Mouse (Mus musculus): ENCODE measurements around the gene Ptprf.

- TF ChIP-seq CTCF (IDR thresholded peaks at IDR 0.05; ENCODE audit: borderline replicate concordance, control insufficient read depth, extremely low read depth, insufficient read depth, low read length, poor library complexity) (no peak), POLR2A (IDR thresholded peaks at IDR 0.05; ENCODE audit: control insufficient read depth, extremely low read depth, insufficient read depth, low read length, poor library complexity) (no peak)
These were observed 62.0 kb downstream of the Ptprf start for GRCm38 (mm10) chr4:118229035-118229770.

Data from thymus, adult 2 months (tissue).